Mouse (Mus musculus) heart, embryonic 14.5 days (tissue): ENCODE results near the gene Trmt1l. TPM values are rescaled to one million over a fixed set of nuclear protein-coding genes. Genes with fewer than 3 reads are reported as not detected.
"Not testable (repeated sequence)": the region's sequence is repeated elsewhere in the genome, so short reads cannot be mapped to it uniquely, and the experiment has no call there.

Experiments used
- ATAC-seq: fragments of 200-750 bp; cut with Nextera tagmentation; 2 replicates; pipeline ENCODE4 v1.8.0; 2017; ENCODE audit warnings: low read depth, moderate TSS enrichment; ENCODE audit not compliant: insufficient number of reproducible peaks, insufficient read depth, low FRiP score
- H3K27ac ChIP-seq, 2 experiments: fragments of 200-500 bp in 1 of 2; fragments of 300-500 bp in 1 of 2; sonication (generic) in 1 of 2; replicated peaks in 1 of 2; 2 replicates each; pipeline ENCODE4 v1.5.1; 2012 to 2014; ENCODE audit warnings: low read depth in 2 of 2, low read length in 2 of 2, control low read depth in 1 of 2, mild to moderate bottlenecking in 1 of 2, mixed read lengths in 1 of 2; ENCODE audit not compliant: control insufficient read depth in 1 of 2, insufficient read depth in 1 of 2
- H3K27me3 ChIP-seq: fragments of 300-500 bp; sonication (generic); 2 replicates; pipeline ENCODE4 v1.6.1; 2014; ENCODE audit warnings: mild to moderate bottlenecking, low read length, control low read depth; ENCODE audit not compliant: control insufficient read depth, insufficient read depth
- H3K36me3 ChIP-seq: fragments of 300-500 bp; sonication (generic); 2 replicates; pipeline ENCODE4 v1.6.1; 2014; ENCODE audit warnings: mild to moderate bottlenecking, control low read depth, low read length, mixed read lengths; ENCODE audit not compliant: control insufficient read depth, insufficient read depth
- H3K4me1 ChIP-seq, 2 experiments: fragments of 200-500 bp in 1 of 2; fragments of 300-500 bp in 1 of 2; sonication (generic) in 1 of 2; 2 replicates each; pipeline ENCODE4 v1.6.1; 2012 to 2014; ENCODE audit warnings: low read length in 2 of 2, control low read depth in 1 of 2, mixed read lengths in 1 of 2; ENCODE audit not compliant: control insufficient read depth in 2 of 2, insufficient read depth in 2 of 2
- H3K4me2 ChIP-seq: fragments of 300-500 bp; sonication (generic); 2 replicates; pipeline ENCODE4 v1.6.1; 2014; ENCODE audit warnings: mild to moderate bottlenecking, low read length
- H3K4me3 ChIP-seq, 2 experiments: fragments of 200-500 bp in 1 of 2; fragments of 300-500 bp in 1 of 2; sonication (generic) in 1 of 2; 2 replicates each; pipeline ENCODE4 v1.5.1; 2012 to 2014; ENCODE audit warnings: low read length in 2 of 2, mild to moderate bottlenecking in 2 of 2, control low read depth in 1 of 2, low read depth in 1 of 2, moderate library complexity in 1 of 2; ENCODE audit not compliant: control insufficient read depth in 1 of 2, insufficient read depth in 1 of 2
- H3K9ac ChIP-seq: fragments of 300-500 bp; sonication (generic); 2 replicates; pipeline ENCODE4 v1.6.1; 2014; ENCODE audit warnings: mild to moderate bottlenecking, low read length
- H3K9me3 ChIP-seq: fragments of 300-500 bp; sonication (generic); 2 replicates; pipeline ENCODE4 v1.6.1; 2016; ENCODE audit warnings: low read length, control low read depth; ENCODE audit not compliant: control insufficient read depth
- WGBS: fragments of 180-500 bp; shearing (Covaris S2); extraction: QIAGEN DNeasy Blood & Tissue Kit; methylation state at CpG from one replicate; pipeline ENCODE4 v1.1.7; 2014; 5-methylcytosine and 5-hydroxymethylcytosine counted together
- polyA plus RNA-seq: library from polyadenylated mRNA; unstranded; fragments of >200 nt; fragmentation: Nextera tagmentation; extraction: Ambion mirVana; gene quantifications from 2 replicates; pipeline ENCODE4 v1.2.1, GENCODE M21; 2014

The Trmt1l gene
- polyA plus RNA-seq, 1 experiment from 2014 or later = 43.2 TPM

- no peak for ATAC-seq
- WGBS = 69% methylated on average over 7 of the region's 7 CpGs
- Histone ChIP-seq H3K4me1 (no peaks in the 10 kb centered on the region), H3K4me2 (no peak overlapping the region), H3K9ac (no peak overlapping the region), H3K27me3 (no peaks in the 10 kb centered on the region), H3K27ac (no peak overlapping the region), H3K4me3 (no peak overlapping the region), H3K36me3 (peaks cover 74% of the 10 kb centered on the region), H3K9me3 (no peaks in the 10 kb centered on the region)
Measured at GRCm38 (mm10) chr1:151471429-151471828, 43.1 kb downstream of the Trmt1l start.

- ATAC-seq, H3K9ac ChIP-seq, H3K4me2 ChIP-seq, H3K4me3 ChIP-seq, H3K27me3 ChIP-seq, H3K9me3 ChIP-seq, H3K4me1 ChIP-seq, H3K27ac ChIP-seq: not testable (repeated sequence)
- WGBS = 94% methylated on average over 8 of the region's 8 CpGs
- peaks cover 84% of the 10 kb centered on the region for H3K36me3 ChIP-seq
Measured at GRCm38 (mm10) chr1:151472386-151472785, 44.0 kb downstream of the Trmt1l start.

GRCm38 (mm10) chr1:151482497-151482896 lies 54.2 kb downstream of the Trmt1l start:
- WGBS = 85% methylated on average over 1 of the region's 1 CpGs
- no peak for ATAC-seq
- Histone ChIP-seq H3K36me3 (peaks cover 32% of the 10 kb centered on the region), H3K27me3 (no peaks in the 10 kb centered on the region), H3K9ac (no peak overlapping the region), H3K27ac (no peak overlapping the region), H3K4me3 (no peak overlapping the region), H3K9me3 (no peaks in the 10 kb centered on the region), H3K4me1 (peaks cover 2 to 5% of the 10 kb centered on the region in 2 experiments; a peak in 2 of 4 replicates), H3K4me2 (no peak overlapping the region)

GRCm38 (mm10) chr1:151483568-151483967 lies 55.2 kb downstream of the Trmt1l start:
- peaks cover 22% of the 10 kb centered on the region for H3K36me3 ChIP-seq
- no peak overlapping the region for H3K4me3 ChIP-seq
- H3K27me3 ChIP-seq = no peaks in the 10 kb centered on the region
- H3K9me3 ChIP-seq = no peaks in the 10 kb centered on the region
- no peak for ATAC-seq
- peaks cover 2 to 7% of the 10 kb centered on the region in 2 experiments; a peak in 2 of 4 replicates for H3K4me1 ChIP-seq
- no peak overlapping the region for H3K9ac ChIP-seq
- no peak overlapping the region for H3K4me2 ChIP-seq
- no peak overlapping the region for H3K27ac ChIP-seq
- WGBS = 57% methylated on average over 1 of the region's 1 CpGs

- Histone ChIP-seq H3K36me3 (peaks cover 21% of the 10 kb centered on the region; the same call in 1 of the 2 replicates), H3K9ac (no peak overlapping the region), H3K4me3 (no peak overlapping the region), H3K27ac (no peak overlapping the region), H3K4me1 (peaks cover 2 to 14% of the 10 kb centered on the region in 2 experiments; a peak in 2 of 4 replicates), H3K9me3 (no peaks in the 10 kb centered on the region), H3K27me3 (no peaks in the 10 kb centered on the region), H3K4me2 (no peak overlapping the region)
- no peak for ATAC-seq
- 59% methylated on average over 5 of the region's 5 CpGs for WGBS
Measured at GRCm38 (mm10) chr1:151484754-151485153, 56.4 kb downstream of the Trmt1l start.

- no peaks in the 10 kb centered on the region for H3K9me3 ChIP-seq
- peaks cover 6 to 33% of the 10 kb centered on the region in 2 experiments; a peak in 3 of 4 replicates for H3K4me1 ChIP-seq
- H3K27me3 ChIP-seq = no peaks in the 10 kb centered on the region
- no peak overlapping the region for H3K9ac ChIP-seq
- H3K36me3 ChIP-seq = no peaks in the 10 kb centered on the region
- no peak for ATAC-seq
- WGBS = 57% methylated on average over 6 of the region's 6 CpGs
- no peak overlapping the region for H3K4me3 ChIP-seq
- H3K27ac ChIP-seq = no peak overlapping the region
- no peak overlapping the region for H3K4me2 ChIP-seq
Measured at GRCm38 (mm10) chr1:151489806-151490205, 61.5 kb downstream of the Trmt1l start.

- Histone ChIP-seq H3K9ac (no peak overlapping the region), H3K27ac (no peak overlapping the region), H3K27me3 (no peaks in the 10 kb centered on the region), H3K4me2 (no peak overlapping the region), H3K4me1 (peaks cover 11 to 52% of the 10 kb centered on the region in 2 experiments), H3K4me3 (no peak overlapping the region), H3K36me3 (no peaks in the 10 kb centered on the region), H3K9me3 (no peaks in the 10 kb centered on the region)
- 30% methylated on average over 1 of the region's 1 CpGs for WGBS
- ATAC-seq = no peak
Measured at GRCm38 (mm10) chr1:151492419-151492818, 64.1 kb downstream of the Trmt1l start.

- Histone ChIP-seq H3K27ac (no peak overlapping the region), H3K9ac (no peak overlapping the region), H3K4me2 (no peak overlapping the region), H3K4me1 (peaks cover 13 to 57% of the 10 kb centered on the region in 2 experiments), H3K36me3 (no peaks in the 10 kb centered on the region), H3K9me3 (no peaks in the 10 kb centered on the region), H3K27me3 (no peaks in the 10 kb centered on the region), H3K4me3 (no peak overlapping the region)
- ATAC-seq = no peak
Measured at GRCm38 (mm10) chr1:151493826-151494225, 65.5 kb downstream of the Trmt1l start.
